Mouse (Mus musculus): ENCODE measurements around the gene Fggy. TPM values are rescaled to one million over a fixed set of nuclear protein-coding genes. Genes with fewer than 3 reads are reported as not detected.

Gene Fggy
- polyA plus RNA-seq, 1 experiment = not detected

- no peaks in the 10 kb centered on the region for H3K36me3 ChIP-seq (ENCODE audit: control insufficient read depth)
- no peak for TF ChIP-seq GATA1 (IDR thresholded peaks at IDR 0.05; ENCODE audit: low read length)
- no peak for TF ChIP-seq TAL1 (IDR thresholded peaks at IDR 0.05; ENCODE audit: low read length)
- no peaks in the 10 kb centered on the region for H3K9me3 ChIP-seq (ENCODE audit: control insufficient read depth, low read length)
- H3K4me1 ChIP-seq (ENCODE audit: control insufficient read depth) = no peaks in the 10 kb centered on the region
- H3K4me3 ChIP-seq (replicated peaks) = no peak overlapping the region
- no peaks in the 10 kb centered on the region for H3K27me3 ChIP-seq (ENCODE audit: control insufficient read depth)
Measured at GRCm38 (mm10) chr4:95898714-95899113, 341.4 kb downstream of the Fggy start.

GRCm38 (mm10) chr4:95899926-95900712, 342.8 kb downstream of the Fggy start:
- TF ChIP-seq TAL1 (IDR thresholded peaks at IDR 0.05; ENCODE audit: low read length) (no peak), GATA1 (IDR thresholded peaks at IDR 0.05; ENCODE audit: low read length) (no peak)
- Histone ChIP-seq H3K9me3 (ENCODE audit: control insufficient read depth, low read length) (no peaks in the 10 kb centered on the region), H3K4me1 (ENCODE audit: control insufficient read depth) (no peaks in the 10 kb centered on the region), H3K4me3 (replicated peaks) (no peak overlapping the region), H3K27me3 (ENCODE audit: control insufficient read depth) (no peaks in the 10 kb centered on the region), H3K36me3 (ENCODE audit: control insufficient read depth) (no peaks in the 10 kb centered on the region)

GRCm38 (mm10) chr4:95900815-95901214, 343.5 kb downstream of the Fggy start:
- Histone ChIP-seq H3K4me1 (ENCODE audit: control insufficient read depth) (no peaks in the 10 kb centered on the region), H3K27me3 (ENCODE audit: control insufficient read depth) (no peaks in the 10 kb centered on the region), H3K9me3 (ENCODE audit: control insufficient read depth, low read length) (no peaks in the 10 kb centered on the region), H3K36me3 (ENCODE audit: control insufficient read depth) (no peaks in the 10 kb centered on the region), H3K4me3 (replicated peaks) (no peak overlapping the region)
- TF ChIP-seq TAL1 (IDR thresholded peaks at IDR 0.05; ENCODE audit: low read length) = no peak
- TF ChIP-seq GATA1 (IDR thresholded peaks at IDR 0.05; ENCODE audit: low read length) = no peak

GRCm38 (mm10) chr4:95906141-95906540, 348.8 kb downstream of the Fggy start:
- Histone ChIP-seq H3K36me3 (ENCODE audit: control insufficient read depth) (no peaks in the 10 kb centered on the region), H3K27me3 (ENCODE audit: control insufficient read depth) (no peaks in the 10 kb centered on the region), H3K9me3 (ENCODE audit: control insufficient read depth, low read length) (no peaks in the 10 kb centered on the region), H3K4me3 (replicated peaks) (no peak overlapping the region), H3K4me1 (ENCODE audit: control insufficient read depth) (no peaks in the 10 kb centered on the region)
- no peak for TF ChIP-seq GATA1 (IDR thresholded peaks at IDR 0.05; ENCODE audit: low read length)
- TF ChIP-seq TAL1 (IDR thresholded peaks at IDR 0.05; ENCODE audit: low read length) = no peak

GRCm38 (mm10) chr4:95909689-95910654, 352.7 kb downstream of the Fggy start:
- no peaks in the 10 kb centered on the region for H3K36me3 ChIP-seq (ENCODE audit: control insufficient read depth)
- H3K4me1 ChIP-seq (ENCODE audit: control insufficient read depth) = no peaks in the 10 kb centered on the region
- no peaks in the 10 kb centered on the region for H3K9me3 ChIP-seq (ENCODE audit: control insufficient read depth, low read length)
- no peaks in the 10 kb centered on the region for H3K27me3 ChIP-seq (ENCODE audit: control insufficient read depth)
- no peak overlapping the region for H3K4me3 ChIP-seq (replicated peaks)
- TF ChIP-seq TAL1 (IDR thresholded peaks at IDR 0.05; ENCODE audit: low read length) = no peak
- TF ChIP-seq GATA1 (IDR thresholded peaks at IDR 0.05; ENCODE audit: low read length) = no peak

GRCm38 (mm10) chr4:95913026-95913425, 355.7 kb downstream of the Fggy start:
- no peaks in the 10 kb centered on the region for H3K27me3 ChIP-seq (ENCODE audit: control insufficient read depth)
- no peak overlapping the region for H3K4me3 ChIP-seq (replicated peaks)
- no peak for TF ChIP-seq TAL1 (IDR thresholded peaks at IDR 0.05; ENCODE audit: low read length)
- TF ChIP-seq GATA1 (IDR thresholded peaks at IDR 0.05; ENCODE audit: low read length) = no peak
- no peaks in the 10 kb centered on the region for H3K4me1 ChIP-seq (ENCODE audit: control insufficient read depth)
- H3K36me3 ChIP-seq (ENCODE audit: control insufficient read depth) = no peaks in the 10 kb centered on the region; the same call in 1 of the 2 replicates
- no peaks in the 10 kb centered on the region for H3K9me3 ChIP-seq (ENCODE audit: control insufficient read depth, low read length)

GRCm38 (mm10) chr4:95915628-95916579, 358.6 kb downstream of the Fggy start:
- no peaks in the 10 kb centered on the region for H3K4me1 ChIP-seq (ENCODE audit: control insufficient read depth)
- TF ChIP-seq GATA1 (IDR thresholded peaks at IDR 0.05; ENCODE audit: low read length) (no peak), TAL1 (IDR thresholded peaks at IDR 0.05; ENCODE audit: low read length) (no peak)
- no peaks in the 10 kb centered on the region for H3K9me3 ChIP-seq (ENCODE audit: control insufficient read depth, low read length)
- H3K4me3 ChIP-seq (replicated peaks) = no peak overlapping the region
- H3K27me3 ChIP-seq (ENCODE audit: control insufficient read depth) = no peaks in the 10 kb centered on the region
- no peaks in the 10 kb centered on the region; the same call in 1 of the 2 replicates for H3K36me3 ChIP-seq (ENCODE audit: control insufficient read depth)

- Histone ChIP-seq H3K9me3 (ENCODE audit: control insufficient read depth, low read length) (no peaks in the 10 kb centered on the region), H3K4me3 (replicated peaks) (no peak overlapping the region), H3K4me1 (ENCODE audit: control insufficient read depth) (no peaks in the 10 kb centered on the region), H3K27me3 (ENCODE audit: control insufficient read depth) (no peaks in the 10 kb centered on the region), H3K36me3 (ENCODE audit: control insufficient read depth) (no peaks in the 10 kb centered on the region; the same call in 1 of the 2 replicates)
- TF ChIP-seq TAL1 (IDR thresholded peaks at IDR 0.05; ENCODE audit: low read length) = no peak
- no peak for TF ChIP-seq GATA1 (IDR thresholded peaks at IDR 0.05; ENCODE audit: low read length)
Measured at GRCm38 (mm10) chr4:95917703-95918102, 360.4 kb downstream of the Fggy start.

All from erythroblast, embryonic 14.5 days (primary cell).